Mouse (Mus musculus) cerebellum, adult 2 months (tissue): ENCODE data around the gene Tmem150c.

Experiments
- CTCF ChIP-seq: fragments of 200-500 bp; IDR thresholded peaks from 2 replicates; pipeline ENCODE4 v1.5.1; 2011; ENCODE audit warnings: low read depth, mild to moderate bottlenecking, control low read depth, low read length, moderate library complexity, borderline replicate concordance; ENCODE audit not compliant: insufficient read depth
- POLR2A ChIP-seq: fragments of 200-500 bp; IDR thresholded peaks from 2 replicates; pipeline ENCODE4 v1.6.1; 2011; ENCODE audit warnings: low read length, control low read depth, borderline replicate concordance; ENCODE audit not compliant: insufficient read depth

- TF ChIP-seq CTCF (no peak), POLR2A (no peak)
Observed at GRCm38 (mm10) chr5:100197476-100197875, 37.9 kb upstream of the Tmem150c start.
